Mouse (Mus musculus) c-Kit-positive CD71-negative TER-119-negative erythroid progenitor cells, embryonic 14.5 days (primary cell): Measurements from ENCODE around the gene Ahnak2.

Source experiments
- DNase-seq: peaks from one replicate; pipeline ENCODE4 v3.0.0-alpha.2; 2013; ENCODE audit warnings: low read depth

The Ahnak2 gene

DNA sequence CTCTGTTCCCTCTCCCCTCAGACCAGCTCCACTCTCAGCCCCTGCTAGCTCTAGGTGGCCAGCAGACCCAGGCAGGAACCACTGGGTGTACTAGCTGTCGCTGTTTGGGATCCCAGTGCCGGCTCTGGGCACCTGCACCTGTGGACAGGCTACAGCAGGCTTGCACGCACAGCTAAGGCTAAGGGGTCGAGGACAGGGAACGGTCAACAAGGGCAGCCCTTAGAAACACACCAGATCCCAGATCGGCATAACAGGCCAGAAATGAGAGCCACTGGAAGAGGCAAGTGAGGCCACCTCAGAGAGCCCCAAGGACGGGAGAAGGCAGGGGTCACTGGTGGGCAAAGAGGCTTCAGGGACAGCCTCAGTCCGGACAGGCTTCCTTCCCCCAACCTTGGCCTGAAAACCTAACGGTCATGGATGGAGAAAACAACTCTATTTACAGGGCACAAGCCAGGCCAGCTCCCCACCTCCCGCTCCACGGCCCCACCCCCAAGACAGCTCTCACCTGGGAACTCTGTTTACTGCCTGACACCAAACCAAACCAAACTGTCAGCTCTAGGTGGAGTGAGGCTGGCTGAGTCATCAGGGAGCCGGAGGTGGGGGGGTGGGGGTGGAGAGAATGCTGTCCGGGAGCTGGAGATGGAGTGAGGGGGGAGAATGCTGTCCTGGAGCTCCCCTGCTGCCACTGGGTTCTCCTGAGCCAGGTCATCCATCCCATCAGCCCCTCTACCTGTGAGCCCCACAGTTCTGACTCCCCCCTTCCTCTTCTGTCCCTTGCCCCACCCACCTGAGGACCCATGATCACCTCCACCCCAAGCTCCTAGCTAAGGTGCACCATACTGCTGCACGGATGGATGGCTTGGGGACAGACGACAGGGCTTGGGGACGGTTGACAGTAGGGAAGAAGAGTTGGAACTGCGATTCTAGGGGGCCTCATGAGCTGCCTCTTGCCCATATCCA, 5.6 kb downstream of the Ahnak2 start:
- DNase-seq, result no peak

GRCm38 (mm10) chr12:112795466-112796104, 6.9 kb downstream of the Ahnak2 start:
- DNase-seq, result no peak

GRCm38 (mm10) chr12:112794998-112795397, 7.5 kb downstream of the Ahnak2 start:
- DNase-seq, result no peak

DNA sequence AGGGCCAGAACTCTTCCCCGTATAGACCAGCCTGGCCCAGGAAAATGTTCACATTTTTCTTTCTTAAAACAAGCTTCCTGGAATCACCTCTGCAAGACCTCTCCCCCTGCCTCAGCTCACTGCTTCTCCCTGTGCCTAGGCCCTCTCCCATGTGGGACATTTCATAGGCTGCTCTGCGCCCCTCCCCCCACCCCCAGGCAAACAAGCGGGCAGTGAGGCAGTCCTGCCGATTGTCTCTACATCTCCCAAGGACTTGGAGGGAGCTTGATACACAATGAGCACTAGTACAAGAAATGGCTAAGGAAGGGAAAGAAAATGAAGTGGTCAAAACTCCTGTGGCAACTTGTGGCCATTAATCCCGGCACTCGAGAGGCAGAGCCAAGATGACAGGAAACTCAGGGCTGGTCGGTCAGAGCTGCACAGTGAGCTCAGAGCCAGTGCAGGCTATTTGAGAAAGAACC, 8.1 kb downstream of the Ahnak2 start:
- no peak for DNase-seq

- DNase-seq, result no peak
These were observed 8.7 kb downstream of the Ahnak2 start for GRCm38 (mm10) chr12:112793601-112794355.

GRCm38 (mm10) chr12:112791026-112791425, 11.4 kb downstream of the Ahnak2 start:
- DNase-seq, result no peak

DNA sequence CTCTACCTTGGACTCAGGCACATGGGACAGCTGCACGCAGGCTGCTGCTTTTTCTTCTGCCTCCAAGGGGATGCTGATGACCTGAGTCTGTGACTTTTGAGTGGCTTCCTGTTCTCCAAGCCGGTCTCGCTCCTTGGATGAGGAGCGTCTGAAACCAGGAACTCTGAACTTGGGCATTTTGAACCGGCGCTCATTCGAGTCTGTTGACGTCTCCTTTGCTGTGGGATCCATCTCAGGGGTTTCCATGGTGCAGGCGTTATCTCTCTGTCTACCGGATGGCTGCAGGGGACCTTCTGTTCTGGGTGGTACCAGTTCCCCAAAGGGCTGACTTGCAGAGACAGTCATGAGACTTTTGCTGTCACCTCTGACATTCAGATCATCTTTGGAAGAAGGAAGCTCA, 28.0 kb downstream of the Ahnak2 start:
- no peak for DNase-seq

DNA sequence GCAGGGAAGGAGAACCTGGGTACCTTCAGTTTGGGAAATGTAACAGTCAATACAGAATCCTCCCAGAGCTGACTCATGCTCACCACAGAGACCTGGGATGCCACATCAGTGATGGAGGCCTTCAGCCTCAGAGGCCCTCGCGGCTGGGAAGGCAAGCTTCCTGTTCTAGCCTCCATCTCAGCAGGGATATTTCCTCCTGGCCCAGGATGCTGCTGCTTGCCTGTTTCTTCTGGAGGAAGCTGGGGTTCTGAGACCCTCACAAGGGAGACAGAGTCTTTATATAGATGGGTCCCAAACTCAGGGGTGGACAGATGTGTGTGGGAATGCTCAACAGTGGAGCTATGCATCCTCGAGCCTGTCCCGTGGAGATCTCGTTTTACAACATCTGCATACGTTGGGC, 28.4 kb downstream of the Ahnak2 start:
- DNase-seq, result no peak

DNA sequence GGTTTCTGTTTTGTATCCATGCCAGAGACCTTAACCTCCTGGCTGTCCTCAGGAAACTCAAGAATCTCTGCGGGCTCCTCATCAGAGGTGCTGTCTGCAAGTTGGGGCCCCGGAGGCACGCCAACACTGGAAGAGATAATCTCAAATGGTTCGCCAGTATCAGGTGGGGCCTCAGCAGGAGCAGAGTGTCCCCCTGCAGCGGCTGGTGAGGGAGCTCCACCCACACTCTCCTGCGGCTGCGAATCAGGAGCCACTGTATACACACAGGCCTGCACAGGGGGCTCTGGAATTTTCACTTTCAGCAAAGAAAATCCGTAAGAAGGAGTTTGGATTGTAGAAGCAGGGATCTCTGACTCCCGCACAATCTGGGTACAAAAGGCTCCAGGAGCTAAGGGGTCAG, 29.1 kb downstream of the Ahnak2 start:
- no peak for DNase-seq

- no peak for DNase-seq
These were observed 30.2 kb downstream of the Ahnak2 start for GRCm38 (mm10) chr12:112772306-112772705.

- no peak for DNase-seq
These were observed 32.1 kb downstream of the Ahnak2 start for GRCm38 (mm10) chr12:112770396-112770795.

- no peak for DNase-seq
These were observed 32.7 kb downstream of the Ahnak2 start for GRCm38 (mm10) chr12:112769751-112770150.

DNA sequence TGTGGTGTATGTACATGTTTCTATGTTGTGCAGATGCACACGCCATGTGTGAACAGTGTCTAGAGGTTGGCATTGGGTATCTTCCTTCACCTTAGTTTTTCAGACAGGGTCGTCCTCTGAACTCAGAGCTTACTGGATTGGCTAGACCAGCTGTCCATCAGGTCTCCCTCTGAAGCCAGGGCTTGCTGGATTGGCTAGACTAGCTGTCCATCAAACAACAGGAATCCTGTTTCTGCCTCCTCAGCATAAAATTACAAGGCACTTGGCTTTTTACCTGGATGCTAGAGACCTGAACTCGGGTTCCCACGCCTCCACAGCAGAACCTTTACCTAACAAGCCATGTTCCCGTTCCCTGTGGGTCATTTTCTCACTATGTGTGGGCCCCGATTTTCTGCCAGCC, 33.4 kb downstream of the Ahnak2 start:
- DNase-seq, result no peak

GRCm38 (mm10) chr12:112768166-112768565, 34.3 kb downstream of the Ahnak2 start:
- DNase-seq, result no peak

GRCm38 (mm10) chr12:112767036-112767890, 35.2 kb downstream of the Ahnak2 start:
- no peak for DNase-seq

GRCm38 (mm10) chr12:112766586-112766985, 35.9 kb downstream of the Ahnak2 start:
- DNase-seq, result no peak

GRCm38 (mm10) chr12:112764991-112765390, 37.5 kb downstream of the Ahnak2 start:
- DNase-seq, result no peak

- DNase-seq, result no peak
These were observed 38.3 kb downstream of the Ahnak2 start for GRCm38 (mm10) chr12:112764141-112764540.

DNA sequence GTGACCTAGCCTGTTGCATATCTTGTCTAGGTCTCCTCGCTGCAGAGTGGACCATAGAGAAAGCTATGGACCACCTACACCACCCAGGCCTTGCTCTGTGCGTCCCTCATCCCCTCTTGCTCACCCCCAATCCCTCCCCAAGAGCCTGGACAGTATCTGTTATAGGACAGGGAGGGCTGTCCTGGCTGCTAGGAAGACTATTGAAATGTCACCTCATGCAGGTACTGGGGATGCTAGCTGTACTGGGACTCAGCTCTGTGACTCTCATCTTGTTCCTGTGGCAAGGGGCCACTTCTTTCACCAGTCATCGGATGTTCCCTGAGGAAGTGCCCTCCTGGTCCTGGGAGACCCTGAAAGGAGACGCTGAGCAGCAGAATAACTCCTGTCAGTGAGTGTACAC, 39.3 kb downstream of the Ahnak2 start:
- no peak for DNase-seq

- DNase-seq, result peak; percentile 35
These were observed 40.4 kb downstream of the Ahnak2 start for GRCm38 (mm10) chr12:112762018-112762417.

GRCm38 (mm10) chr12:112761411-112761810, 41.0 kb downstream of the Ahnak2 start:
- no peak for DNase-seq
